Mouse (Mus musculus): ENCODE results near the gene Pbsn.

DNA sequence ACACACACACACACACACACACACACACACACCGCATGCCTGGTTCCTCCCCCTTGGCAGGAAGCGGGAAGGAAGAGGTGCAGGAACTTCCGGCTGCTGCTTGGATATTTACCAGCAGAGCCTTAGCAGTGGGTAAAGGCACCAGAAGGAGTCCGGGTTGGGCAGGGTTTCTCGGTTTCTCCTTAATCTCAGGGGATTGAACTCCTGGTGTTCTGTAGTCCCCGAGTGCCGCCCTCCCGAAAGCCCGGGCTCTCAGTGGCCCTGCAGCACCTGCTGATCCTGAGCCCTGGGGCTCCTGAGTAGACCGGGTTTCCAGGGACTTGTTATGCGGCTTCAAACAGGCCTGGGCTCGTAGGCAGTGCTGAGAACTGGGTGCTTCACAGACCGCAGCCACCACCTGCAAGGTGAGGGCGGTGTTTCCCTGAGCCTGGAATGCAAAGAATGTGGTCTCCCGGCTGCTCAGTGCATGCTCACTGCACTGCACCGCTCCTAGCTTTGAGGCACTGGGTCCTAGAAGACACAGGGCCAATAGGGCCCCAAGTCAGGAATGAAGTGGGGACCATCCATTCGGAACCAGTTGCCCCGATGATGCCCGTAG, 57.1 kb downstream of the Pbsn start, which contains the start of gene Prkx:
- TF ChIP-seq CTCF (IDR thresholded peaks at IDR 0.05; ENCODE audit: borderline replicate concordance, control insufficient read depth, extremely low read depth, insufficient read depth, low read length, poor library complexity) (no peak), POLR2A (IDR thresholded peaks at IDR 0.05; ENCODE audit: control insufficient read depth, extremely low read depth, insufficient read depth, low read length, poor library complexity) (no peak)
